Mouse (Mus musculus) activated CD4-positive, CD25-positive, alpha-beta regulatory T cell, adult 4 months (primary cell): ENCODE measurements around the gene Washc3. TPM values are rescaled to one million over a fixed set of nuclear protein-coding genes. Genes with fewer than 3 reads are reported as not detected.
A peak's percentile ranks its signal among the peaks of the same experiment; 100 is the strongest.

Source experiments
- ATAC-seq: one replicate; pipeline ENCODE4 v1.8.0; 2017
- polyA plus RNA-seq, 2 experiments: library from polyadenylated mRNA; unstranded; fragments of 100-300 nt; shearing (Covaris generic); gene quantifications; one replicate each; pipeline ENCODE4 v1.2.1; 2017

Gene Washc3
- 100 to 1,000 TPM; 111 to 120 TPM for polyA plus RNA-seq

- ATAC-seq: peak; percentile 89
Measured at GRCm38 (mm10) chr10:88200951-88201638, at the start of gene Washc3. TSS of gene Washc3 (plus strand) at chr10:88201093.

- no peak for ATAC-seq
Measured at GRCm38 (mm10) chr10:88151658-88152057, 49.2 kb upstream of the Washc3 start.

GRCm38 (mm10) chr10:88162096-88162495 is 38.8 kb upstream of the Washc3 start:
- ATAC-seq: peak; percentile 24

GRCm38 (mm10) chr10:88162676-88163075 is 38.2 kb upstream of the Washc3 start:
- no peak for ATAC-seq

- ATAC-seq: no peak
Measured at GRCm38 (mm10) chr10:88166158-88166557, 34.7 kb upstream of the Washc3 start.

GRCm38 (mm10) chr10:88167438-88168077 is 33.3 kb upstream of the Washc3 start:
- no peak for ATAC-seq

- ATAC-seq: no peak
Measured at GRCm38 (mm10) chr10:88200541-88200940, 352 bp upstream of the Washc3 start.

- ATAC-seq: no peak
Measured at GRCm38 (mm10) chr10:88201650-88202049, 757 bp downstream of the Washc3 start.

- ATAC-seq: peak; percentile 17
Measured at GRCm38 (mm10) chr10:88202581-88202980, 1.7 kb downstream of the Washc3 start.

- no peak for ATAC-seq
Measured at GRCm38 (mm10) chr10:88203236-88203635, 2.3 kb downstream of the Washc3 start.

- ATAC-seq: no peak
Measured at GRCm38 (mm10) chr10:88212644-88213043, 11.8 kb downstream of the Washc3 start.

- ATAC-seq: no peak
Measured at GRCm38 (mm10) chr10:88214800-88215514, 14.1 kb downstream of the Washc3 start.

GRCm38 (mm10) chr10:88218161-88218560 is 17.3 kb downstream of the Washc3 start:
- ATAC-seq: no peak

- no peak for ATAC-seq
Measured at GRCm38 (mm10) chr10:88221718-88222117, 20.8 kb downstream of the Washc3 start.

GRCm38 (mm10) chr10:88225421-88225820 is 24.5 kb downstream of the Washc3 start:
- ATAC-seq: no peak

GRCm38 (mm10) chr10:88227962-88228361 is 27.1 kb downstream of the Washc3 start:
- ATAC-seq: no peak

- no peak for ATAC-seq
Measured at GRCm38 (mm10) chr10:88228521-88229017, 27.7 kb downstream of the Washc3 start.

GRCm38 (mm10) chr10:88231671-88232070 is 30.8 kb downstream of the Washc3 start:
- ATAC-seq: no peak

GRCm38 (mm10) chr10:88232765-88233164 is 31.9 kb downstream of the Washc3 start:
- no peak for ATAC-seq

- no peak for ATAC-seq
Measured at GRCm38 (mm10) chr10:88244681-88245080, 43.8 kb downstream of the Washc3 start.

GRCm38 (mm10) chr10:88250300-88250699 is 49.4 kb downstream of the Washc3 start:
- ATAC-seq: no peak

- ATAC-seq: no peak
Measured at GRCm38 (mm10) chr10:88252121-88252862, 51.4 kb downstream of the Washc3 start.

- ATAC-seq: peak; percentile 59
Measured at GRCm38 (mm10) chr10:88255556-88255955, 54.7 kb downstream of the Washc3 start.
